Mouse (Mus musculus): ENCODE results near the gene Adh6a.
"Not testable (repeated sequence)": the region's sequence is repeated elsewhere in the genome, so short reads cannot be mapped to it uniquely, and the experiment has no call there.

Adh6a gene

GRCm38 (mm10) chr3:138325001-138325400 lies 11.9 kb downstream of the Adh6a start:
- no peak for DNase-seq (ENCODE audit: low read depth, low spot score)

GRCm38 (mm10) chr3:138325466-138325865 lies 12.4 kb downstream of the Adh6a start:
- DNase-seq (ENCODE audit: low read depth, low spot score), result no peak

GRCm38 (mm10) chr3:138333910-138334309 lies 20.8 kb downstream of the Adh6a start:
- no peak for DNase-seq (ENCODE audit: low read depth, low spot score)

- DNase-seq (ENCODE audit: low read depth, low spot score), result no peak
Measured at GRCm38 (mm10) chr3:138334320-138334719, 21.2 kb downstream of the Adh6a start.

- DNase-seq (ENCODE audit: low read depth, low spot score), result no peak
Measured at GRCm38 (mm10) chr3:138335566-138335965, 22.5 kb downstream of the Adh6a start.

GRCm38 (mm10) chr3:138336104-138336754 lies 23.1 kb downstream of the Adh6a start:
- no peak for DNase-seq (ENCODE audit: low read depth, low spot score)

- DNase-seq (ENCODE audit: low read depth, low spot score), result no peak
Measured at GRCm38 (mm10) chr3:138341471-138341870, 28.4 kb downstream of the Adh6a start, which contains the start of gene Adh6b. Adh6b (plus strand) TSS chr3:138341775.

GRCm38 (mm10) chr3:138347041-138347440 lies 34.0 kb downstream of the Adh6a start:
- DNase-seq (ENCODE audit: low read depth, low spot score), result no peak

GRCm38 (mm10) chr3:138352012-138352809 lies 39.1 kb downstream of the Adh6a start:
- no peak for DNase-seq (ENCODE audit: low read depth, low spot score)

- no peak for DNase-seq (ENCODE audit: low read depth, low spot score)
Measured at GRCm38 (mm10) chr3:138358856-138359255, 45.8 kb downstream of the Adh6a start.

GRCm38 (mm10) chr3:138360721-138361120 lies 47.6 kb downstream of the Adh6a start:
- DNase-seq (ENCODE audit: low read depth, low spot score), result no peak

- DNase-seq (ENCODE audit: low read depth, low spot score), result no peak
Measured at GRCm38 (mm10) chr3:138362920-138363319, 49.8 kb downstream of the Adh6a start.

- DNase-seq (ENCODE audit: low read depth, low spot score), result no peak
Measured at GRCm38 (mm10) chr3:138366181-138366580, 53.1 kb downstream of the Adh6a start.

GRCm38 (mm10) chr3:138369546-138369945 lies 56.5 kb downstream of the Adh6a start:
- no peak for DNase-seq (ENCODE audit: low read depth, low spot score)

GRCm38 (mm10) chr3:138370289-138370688 lies 57.2 kb downstream of the Adh6a start:
- DNase-seq (ENCODE audit: low read depth, low spot score), result not testable (repeated sequence)

- DNase-seq (ENCODE audit: low read depth, low spot score), result no peak
Measured at GRCm38 (mm10) chr3:138373920-138374319, 60.8 kb downstream of the Adh6a start.

- DNase-seq (ENCODE audit: low read depth, low spot score), result no peak
Measured at GRCm38 (mm10) chr3:138375148-138375547, 62.1 kb downstream of the Adh6a start.
